Comparison of ENCODE assay signal across 8 mouse cellular contexts in genomic region chr11:95688981-95689380, GRCm38 (mm10). TPM values are rescaled to one million over a fixed set of nuclear protein-coding genes. Genes with fewer than 3 reads are reported as not detected.
DNase-seq lines count a peak whose midpoint lies in the region; ATAC-seq and TF ChIP-seq lines count a peak whose summit lies in the region.

No protein-coding gene starts in this region.

- peak overlapping the region; percentile 49 for H3K4me3 ChIP-seq in gastrocnemius, adult 2 months

- ATAC-seq in activated CD4-positive, CD25-positive, alpha-beta regulatory T cell, adult 4 months = peak; percentile 13

- intact Hi-C loops in gastrocnemius, adult 2 months (cut with DNase I) = loop anchor here (5.0 kb wide), 1 partner anchor 163 kb away; no protein-coding TSS in a partner anchor
- intact Hi-C loops in heart, postnatal 10 days (cut with DNase I) = no loop called here

- H3K27ac ChIP-seq in gastrocnemius, adult 2 months = peak overlapping the region; percentile 81

- peak; percentile 56 for DNase-seq in gastrocnemius, adult 2 months
- no peak for DNase-seq in gastrocnemius, postnatal 4 days (ENCODE audit: low spot score in 2 of 2)
- peak; percentile 29 to 45 for DNase-seq in heart, postnatal 10 days
- peak; percentile 31 for DNase-seq in lung, postnatal 14 days
- DNase-seq in ovary, postnatal 10 days (ENCODE audit: low spot score) = no peak
- DNase-seq in left cerebral cortex, adult 18-20 months (ENCODE audit: low spot score in 2 of 2) = no peak
- no peak for DNase-seq in right cerebral cortex, postnatal 25 days

- no peak for TF ChIP-seq CTCF in gastrocnemius, adult 2 months (IDR thresholded peaks at IDR 0.05)

RNA-seq across cellular contexts. Expression of gene Phb, which starts 22.2 kb away (rescaled TPM):
- 100 to 1,000 TPM; 162 to 201 TPM for total RNA-seq in gastrocnemius, adult 2 months (2021)
- total RNA-seq in gastrocnemius, postnatal 4 days (2021) = 100 to 1,000 TPM; 144 to 147 TPM
- 100 to 1,000 TPM; 131 to 144 TPM for polyA plus RNA-seq in activated CD4-positive, CD25-positive, alpha-beta regulatory T cell, adult 4 months (2017; shearing (Covaris generic))
- 100 to 1,000 TPM; 337 to 343 TPM for total RNA-seq in heart, postnatal 10 days (2021)
- 100 to 1,000 TPM in 1 of 2 experiments, 10 to 100 TPM in 1; 87.4 to 103 TPM for total RNA-seq in left cerebral cortex, adult 18-20 months (2021)

RNA-seq across cellular contexts. Expression of gene Zfp652, which starts 23.5 kb away (rescaled TPM):
- 100 to 1,000 TPM in 1 of 2 experiments, 10 to 100 TPM in 1; 94.6 to 110 TPM for total RNA-seq in gastrocnemius, adult 2 months (2021)
- 10 to 100 TPM; 49.2 to 53.4 TPM for total RNA-seq in gastrocnemius, postnatal 4 days (2021)
- polyA plus RNA-seq in activated CD4-positive, CD25-positive, alpha-beta regulatory T cell, adult 4 months (2017; shearing (Covaris generic)) = 10 to 100 TPM in 1 of 2 experiments, 1 to 10 TPM in 1; 9.6 to 13.0 TPM
- 10 to 100 TPM; 48.9 to 52.2 TPM for total RNA-seq in heart, postnatal 10 days (2021)
- 10 to 100 TPM; 37.8 to 41.1 TPM for total RNA-seq in left cerebral cortex, adult 18-20 months (2021)

RNA-seq across cellular contexts. Expression of gene B130006D01Rik, which starts 34.4 kb away (rescaled TPM):
- under 1 TPM; 0.28 to 0.45 TPM for total RNA-seq in gastrocnemius, adult 2 months (2021)
- total RNA-seq in gastrocnemius, postnatal 4 days (2021) = 1 to 10 TPM in 1 of 2 experiments, under 1 TPM in 1; 0.83 to 1.1 TPM
- 1 to 10 TPM; 3.9 to 4.9 TPM for polyA plus RNA-seq in activated CD4-positive, CD25-positive, alpha-beta regulatory T cell, adult 4 months (2017; shearing (Covaris generic))
- total RNA-seq in heart, postnatal 10 days (2021) = under 1 TPM; 0.47 to 0.79 TPM
- total RNA-seq in left cerebral cortex, adult 18-20 months (2021) = 1 to 10 TPM; 1.2 to 1.3 TPM

Comparison
In these comparisons a context has a peak if more than half of its experiments do, and no peak if none do; other contexts are left out.
1. DNase-seq: peak in gastrocnemius, adult 2 months (single experiment), heart, postnatal 10 days (2 of 2) and lung, postnatal 14 days (single experiment); none in gastrocnemius, postnatal 4 days (0 of 2), ovary, postnatal 10 days (single experiment), left cerebral cortex, adult 18-20 months (0 of 2) and right cerebral cortex, postnatal 25 days (single experiment).